Mouse (Mus musculus) C2C12 (cell line): ENCODE data around the gene Notch4. TPM values are rescaled to one million over a fixed set of nuclear protein-coding genes. Genes with fewer than 3 reads are reported as not detected.

ENCODE experiments used
- H3K27me3 ChIP-seq: one replicate; pipeline ENCODE4 v1.6.1; 2011; ENCODE audit not compliant: control insufficient read depth, insufficient read depth, insufficient read length
- H3K36me3 ChIP-seq: one replicate; pipeline ENCODE4 v1.6.1; 2011; ENCODE audit not compliant: control insufficient read depth, insufficient read depth
- H3K4me3 ChIP-seq: one replicate; pipeline ENCODE4 v1.5.1; 2011; ENCODE audit warnings: mild to moderate bottlenecking, control low read depth; ENCODE audit not compliant: poor library complexity, insufficient read depth, severe bottlenecking
- H3K79me2 ChIP-seq: one replicate; pipeline ENCODE4 v1.6.1; 2011; ENCODE audit not compliant: control insufficient read depth, insufficient read depth
- H3K79me3 ChIP-seq: one replicate; pipeline ENCODE4 v1.6.1; 2011; ENCODE audit warnings: low read depth, control low read depth
- H3ac ChIP-seq: one replicate; pipeline ENCODE3; 2011; ENCODE audit warnings: low read depth; ENCODE audit not compliant: control insufficient read depth, insufficient read length
- CEBPB ChIP-seq: IDR thresholded peaks from one replicate; pipeline ENCODE4 v1.6.1; 2011; ENCODE audit warnings: low read depth, mild to moderate bottlenecking, control low read depth, moderate library complexity
- CTCF ChIP-seq: IDR thresholded peaks from one replicate; pipeline ENCODE4 v1.5.1; 2011; ENCODE audit not compliant: control insufficient read depth, insufficient read depth, insufficient read length
- FOSL1 ChIP-seq: IDR thresholded peaks from one replicate; pipeline ENCODE4 v1.8.0; 2011; ENCODE audit warnings: mild to moderate bottlenecking, low read length; ENCODE audit not compliant: poor library complexity, insufficient read depth, severe bottlenecking
- MAX ChIP-seq: IDR thresholded peaks from one replicate; pipeline ENCODE4 v1.6.1; 2011; ENCODE audit warnings: mild to moderate bottlenecking, control low read depth
- MYOD1 ChIP-seq: IDR thresholded peaks from one replicate; pipeline ENCODE4 v1.6.1; 2011; ENCODE audit warnings: low read depth; ENCODE audit not compliant: control insufficient read depth, insufficient read length
- MYOG ChIP-seq: IDR thresholded peaks from one replicate; pipeline ENCODE4 v1.6.1; 2011; ENCODE audit not compliant: control insufficient read depth, insufficient read length; ENCODE audit errors: extremely low read depth
- USF1 ChIP-seq: IDR thresholded peaks from one replicate; pipeline ENCODE4 v1.6.1; 2011; ENCODE audit warnings: low read depth, mild to moderate bottlenecking, control low read depth, moderate library complexity
- polyA plus RNA-seq: library from polyadenylated mRNA; unstranded; fragments of >200 nt; fragmentation: generic; extraction: Trizol; gene quantifications from one replicate; pipeline ENCODE4 v1.2.1, GENCODE M21; 2012; ENCODE audit warnings: missing spikeins

Gene Notch4
- polyA plus RNA-seq, 1 experiment: 0.51 TPM

- no peaks in the 10 kb centered on the region for H3K36me3 ChIP-seq
- H3K79me3 ChIP-seq: no peaks in the 10 kb centered on the region
- H3ac ChIP-seq: no peak overlapping the region
- H3K79me2 ChIP-seq: no peaks in the 10 kb centered on the region
- TF ChIP-seq USF1 (no peak), CTCF (no peak), FOSL1 (no peak), MYOG (no peak), MYOD1 (no peak), MAX (no peak)
- peaks cover 55% of the 10 kb centered on the region for H3K27me3 ChIP-seq
- H3K4me3 ChIP-seq: no peak overlapping the region
Observed at GRCm38 (mm10) chr17:34561200-34561599, 2.9 kb upstream of the Notch4 start.

- H3K79me2 ChIP-seq: no peaks in the 10 kb centered on the region
- H3K79me3 ChIP-seq: no peaks in the 10 kb centered on the region
- no peaks in the 10 kb centered on the region for H3K36me3 ChIP-seq
- no peak overlapping the region for H3ac ChIP-seq
- H3K4me3 ChIP-seq: no peak overlapping the region
- no peak for TF ChIP-seq MYOG
- no peak for TF ChIP-seq CEBPB
- no peak for TF ChIP-seq FOSL1
- no peak for TF ChIP-seq MAX
- TF ChIP-seq MYOD1: no peak
- no peak for TF ChIP-seq USF1
- no peak for TF ChIP-seq CTCF
- H3K27me3 ChIP-seq: peaks cover 65% of the 10 kb centered on the region
Observed at GRCm38 (mm10) chr17:34562595-34562994, 1.5 kb upstream of the Notch4 start.

GRCm38 (mm10) chr17:34563354-34563753 is 714 bp upstream of the Notch4 start:
- Histone ChIP-seq H3K4me3 (no peak overlapping the region), H3K27me3 (peaks cover 62% of the 10 kb centered on the region), H3K36me3 (no peaks in the 10 kb centered on the region), H3K79me3 (no peaks in the 10 kb centered on the region), H3ac (no peak overlapping the region), H3K79me2 (no peaks in the 10 kb centered on the region)
- TF ChIP-seq CEBPB (no peak), MAX (no peak), USF1 (no peak), MYOG (no peak), CTCF (no peak), MYOD1 (no peak), FOSL1 (no peak)

GRCm38 (mm10) chr17:34564796-34565195 is 728 bp downstream of the Notch4 start:
- TF ChIP-seq FOSL1 (no peak), MYOD1 (no peak), MAX (no peak), USF1 (no peak), CTCF (no peak), CEBPB (no peak), MYOG (no peak)
- Histone ChIP-seq H3K27me3 (peaks cover 52% of the 10 kb centered on the region), H3ac (no peak overlapping the region), H3K79me2 (no peaks in the 10 kb centered on the region), H3K36me3 (no peaks in the 10 kb centered on the region), H3K4me3 (no peak overlapping the region), H3K79me3 (no peaks in the 10 kb centered on the region)

GRCm38 (mm10) chr17:34567311-34567710 is 3.2 kb downstream of the Notch4 start:
- Histone ChIP-seq H3K4me3 (no peak overlapping the region), H3ac (no peak overlapping the region), H3K79me3 (no peaks in the 10 kb centered on the region), H3K36me3 (no peaks in the 10 kb centered on the region), H3K79me2 (no peaks in the 10 kb centered on the region), H3K27me3 (peaks cover 48% of the 10 kb centered on the region)
- TF ChIP-seq CTCF: no peak
- no peak for TF ChIP-seq CEBPB
- no peak for TF ChIP-seq MYOG
- TF ChIP-seq MYOD1: no peak
- no peak for TF ChIP-seq MAX
- no peak for TF ChIP-seq FOSL1
- no peak for TF ChIP-seq USF1

GRCm38 (mm10) chr17:34568421-34568820 is 4.4 kb downstream of the Notch4 start:
- TF ChIP-seq MAX (no peak), MYOG (no peak), CEBPB (no peak), MYOD1 (no peak), USF1 (no peak), CTCF (no peak), FOSL1 (no peak)
- no peaks in the 10 kb centered on the region for H3K79me2 ChIP-seq
- H3ac ChIP-seq: no peak overlapping the region
- H3K27me3 ChIP-seq: peaks cover 48% of the 10 kb centered on the region
- no peaks in the 10 kb centered on the region for H3K79me3 ChIP-seq
- no peaks in the 10 kb centered on the region for H3K36me3 ChIP-seq
- no peak overlapping the region for H3K4me3 ChIP-seq
